Mouse (Mus musculus): ENCODE measurements around the gene 2210407C18Rik.

- TF ChIP-seq CTCF (conservative IDR thresholded peaks at IDR 0.05 in 1 of 2, IDR thresholded peaks at IDR 0.05 in 1 of 2; ENCODE audit: low read depth in 2 of 2, low read length in 2 of 2) (peak; percentile 68 to 88), E2F4 (IDR thresholded peaks at IDR 0.05; ENCODE audit: insufficient replicate concordance, low read depth, low read length) (no peak), POLR2A (IDR thresholded peaks at IDR 0.05; ENCODE audit: low read depth, low read length) (no peak), ZNF384 (IDR thresholded peaks at IDR 0.05; ENCODE audit: low read depth, low read length) (no peak)
These were observed 20.6 kb upstream of the 2210407C18Rik start for GRCm38 (mm10) chr11:58636376-58636977.

Data from CH12.LX (cell line).